In the genomic region with DNA sequence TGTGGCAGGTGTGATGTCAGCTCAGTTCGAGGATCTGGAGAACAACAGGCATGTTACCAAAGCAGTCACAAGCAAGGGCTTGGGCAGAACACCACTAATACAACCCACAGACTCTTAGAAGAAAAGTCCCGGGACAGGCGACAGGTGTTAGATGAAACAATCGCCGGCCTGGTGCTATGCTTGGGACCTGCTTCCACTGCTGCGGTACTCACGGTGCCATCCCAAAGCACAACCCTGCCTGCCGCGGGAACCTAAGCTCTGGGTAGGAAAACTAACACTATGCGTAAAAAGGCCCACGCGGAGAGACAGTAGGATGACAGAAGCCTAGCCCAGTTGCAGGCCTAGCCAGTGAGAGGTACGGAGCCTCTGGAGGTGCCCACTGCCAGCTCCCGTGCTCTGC, we compare ENCODE assay signal across 21 mouse cellular contexts.
"Had no signal": no experiment of that assay in that cellular context is flagged by ENCODE, and none has a peak within 500 bp of the region (broad histone marks: within the 10 kb centered on the region; RNA-seq: fewer than 3 reads in every experiment).

No protein-coding gene starts in this region.

- DNase-seq: gastrocnemius, postnatal 25 days; kidney, adult 18-20 months; kidney, adult 8-10 months; liver; liver, embryonic 13.5 days had no signal

- H3K9ac ChIP-seq: heart, embryonic 13.5 days; heart, embryonic 15.5 days; hindbrain, embryonic 12.5 days; hindbrain, embryonic 14.5 days; intestine, embryonic 15.5 days; liver, embryonic 13.5 days; liver, embryonic 15.5 days had no signal

- H3K27ac ChIP-seq: gastrocnemius, adult 2 months; heart, adult 2 months; heart, embryonic 13.5 days; heart, embryonic 15.5 days; hindbrain, embryonic 10.5 days; hindbrain, embryonic 12.5 days; hindbrain, embryonic 14.5 days; intestine, embryonic 15.5 days; layer of hippocampus, adult 2 months; left cerebral cortex, adult 2 months; liver, embryonic 13.5 days; liver, embryonic 15.5 days had no signal

- H3K4me1 ChIP-seq: hindbrain, embryonic 10.5 days; hindbrain, embryonic 12.5 days; intestine, embryonic 15.5 days had no signal

- H3K4me3 ChIP-seq: gastrocnemius, adult 2 months; heart, adult 2 months; heart, embryonic 13.5 days; heart, embryonic 15.5 days; hindbrain, embryonic 10.5 days; hindbrain, embryonic 12.5 days; intestine, embryonic 15.5 days; layer of hippocampus, adult 2 months; left cerebral cortex, adult 2 months; liver, embryonic 13.5 days; liver, embryonic 15.5 days had no signal

- H3K36me3 ChIP-seq: heart, embryonic 15.5 days; intestine, embryonic 15.5 days had no signal

- ATAC-seq: hindbrain, embryonic 16.5 days; inflammation-experienced regulatory T-cells, adult 6 months; intestine, embryonic 15.5 days; intestine, postnatal 0 days had no signal

- H3K27me3 ChIP-seq: heart, embryonic 13.5 days; heart, embryonic 15.5 days; hindbrain, embryonic 12.5 days; intestine, embryonic 15.5 days; liver, embryonic 13.5 days; liver, embryonic 15.5 days had no signal

- H3K9me3 ChIP-seq: heart, embryonic 13.5 days; heart, embryonic 15.5 days; hindbrain, embryonic 10.5 days; hindbrain, embryonic 12.5 days; intestine, embryonic 15.5 days; liver, embryonic 13.5 days; liver, embryonic 15.5 days had no signal

- H3K4me2 ChIP-seq: heart, embryonic 11.5 days; heart, embryonic 13.5 days; heart, embryonic 15.5 days; hindbrain, embryonic 12.5 days; hindbrain, embryonic 14.5 days; intestine, embryonic 15.5 days; liver, embryonic 11.5 days; liver, embryonic 13.5 days; liver, embryonic 15.5 days had no signal
